ENCODE assay signal across 13 mouse cellular contexts in genomic region chr9:21370876-21371275, GRCm38 (mm10). TPM values are rescaled to one million over a fixed set of nuclear protein-coding genes. Genes with fewer than 3 reads are reported as not detected.
DNase-seq lines count a peak whose midpoint lies in the region; ATAC-seq and TF ChIP-seq lines count a peak whose summit lies in the region.
"Had no signal": no experiment of that assay in that cellular context is flagged by ENCODE, and none has a peak within 500 bp of the region (broad histone marks: within the 10 kb centered on the region; RNA-seq: fewer than 3 reads in every experiment).

No protein-coding gene starts in this region.

- in situ Hi-C loops in ES-E14 (cut with MboI; ENCODE audit: low sequenced_read_pairs in 2 of 2, unreplicated experiment in 2 of 2), result no loop called here

- H3K36me3 ChIP-seq in E14TG2a.4 (ENCODE audit: insufficient read depth, low read length) (peaks cover 58% of the 10 kb centered on the region), ES-E14 (ENCODE audit: control insufficient read depth, insufficient read depth, low read length, poor library complexity, severe bottlenecking) (peaks cover 11% of the 10 kb centered on the region; the same call in 1 of the 2 replicates)
- peaks cover 9% of the 10 kb centered on the region; the same call in 1 of the 2 replicates for H3K36me3 ChIP-seq in forebrain, embryonic 14.5 days (ENCODE audit: control insufficient read depth, insufficient read depth, low read length)
- peaks cover 20% of the 10 kb centered on the region; the same call in 1 of the 2 replicates for H3K36me3 ChIP-seq in midbrain, embryonic 12.5 days

- H3K27ac ChIP-seq in ES-E14 (ENCODE audit: insufficient read depth, low read depth, low read length, poor library complexity, severe bottlenecking), result no peak overlapping the region
- no peak overlapping the region for H3K27ac ChIP-seq in forebrain, embryonic 14.5 days (ENCODE audit: low read depth, low read length)
- no peak overlapping the region for H3K27ac ChIP-seq in midbrain, embryonic 12.5 days (replicated peaks)
- H3K27ac ChIP-seq: macrophage had no signal

- H3K9me3 ChIP-seq in E14TG2a.4 (ENCODE audit: low read length) (no peaks in the 10 kb centered on the region), ES-E14 (ENCODE audit: control insufficient read depth, insufficient read depth, low read depth, low read length) (no peaks in the 10 kb centered on the region)
- no peaks in the 10 kb centered on the region for H3K9me3 ChIP-seq in forebrain, embryonic 14.5 days (replicated peaks; ENCODE audit: control insufficient read depth, low read length)
- no peaks in the 10 kb centered on the region for H3K9me3 ChIP-seq in midbrain, embryonic 12.5 days

- TF ChIP-seq CTCF in E14TG2a.4 (conservative IDR thresholded peaks at IDR 0.05; ENCODE audit: low read length), result no peak

- WGBS in forebrain, embryonic 14.5 days, result 76% methylated on average over 2 of the region's 2 CpGs
- 95% methylated on average over 2 of the region's 2 CpGs for WGBS in midbrain, embryonic 12.5 days

- H3K4me1 ChIP-seq in E14TG2a.4 (replicated peaks; ENCODE audit: low read depth, low read length), result peaks cover 79% of the 10 kb centered on the region
- H3K4me1 ChIP-seq in ES-E14 (ENCODE audit: control insufficient read depth in 2 of 2, insufficient read depth in 2 of 2, low read length in 2 of 2, poor library complexity in 1 of 2), result peaks cover 7 to 15% of the 10 kb centered on the region in 2 experiments
- H3K4me1 ChIP-seq in forebrain, embryonic 14.5 days (ENCODE audit: control insufficient read depth, insufficient read depth, low read length), result peaks cover 18% of the 10 kb centered on the region; the same call in 1 of the 2 replicates
- H3K4me1 ChIP-seq in midbrain, embryonic 12.5 days, result peaks cover 24% of the 10 kb centered on the region

- H3K4me2 ChIP-seq in forebrain, embryonic 14.5 days (ENCODE audit: low read length), result peak overlapping the region; percentile 26
- H3K4me2 ChIP-seq in midbrain, embryonic 12.5 days (replicated peaks), result peak overlapping the region; percentile 27; the same call in 1 of the 2 replicates

- ATAC-seq in forebrain, embryonic 14.5 days, result no peak
- ATAC-seq in midbrain, embryonic 12.5 days (ENCODE audit: low FRiP score, low read depth), result no peak
- ATAC-seq: intestine, embryonic 16.5 days had no signal

- no peak overlapping the region for H3K9ac ChIP-seq in ES-E14 (ENCODE audit: insufficient read depth, low read depth, low read length, poor library complexity, severe bottlenecking)
- no peak overlapping the region for H3K9ac ChIP-seq in forebrain, embryonic 14.5 days (ENCODE audit: low read length)
- H3K9ac ChIP-seq in midbrain, embryonic 12.5 days (replicated peaks), result no peak overlapping the region

- H3K4me3 ChIP-seq in E14TG2a.4 (replicated peaks; ENCODE audit: low read length) (peak overlapping the region; percentile 96), ES-E14 (ENCODE audit: insufficient read depth in 1 of 2, low read depth in 1 of 2, low read length in 2 of 2, poor library complexity in 1 of 2, severe bottlenecking in 1 of 2) (peak overlapping the region in 1 of 2 experiments; percentile 17; a peak in 3 of 4 replicates)
- no peak overlapping the region for H3K4me3 ChIP-seq in forebrain, embryonic 14.5 days (ENCODE audit: low read depth, low read length)
- H3K4me3 ChIP-seq in midbrain, embryonic 12.5 days, result no peak overlapping the region

- H3K27me3 ChIP-seq in E14TG2a.4 (ENCODE audit: insufficient read depth, low read length), result no peaks in the 10 kb centered on the region
- H3K27me3 ChIP-seq in forebrain, embryonic 14.5 days (replicated peaks; ENCODE audit: control insufficient read depth, insufficient read depth, low read length), result no peaks in the 10 kb centered on the region
- H3K27me3 ChIP-seq in midbrain, embryonic 12.5 days, result no peaks in the 10 kb centered on the region

- no peak for DNase-seq in ES-E14 (ENCODE audit: low read depth, low spot score)
- no peak for DNase-seq in forebrain, embryonic 14.5 days (ENCODE audit: low spot score)
- no peak for DNase-seq in layer of hippocampus, adult 18-20 months (ENCODE audit: low spot score in 2 of 2)
- DNase-seq in thymus, adult 18-20 months, result no peak
- no peak for DNase-seq in adrenal gland, postnatal 4 days (ENCODE audit: low spot score in 2 of 2)
- no peak for DNase-seq in spleen, postnatal 14 days (ENCODE audit: low spot score in 2 of 2)
- DNase-seq: cerebellum, adult 2 months; gastrocnemius, postnatal 14 days; retina, postnatal 1 day had no signal

TF ChIP-seq in ES-E14, 5 proteins besides CTCF, POLR2A, EP300 and RAD21:
- TF ChIP-seq HCFC1 (IDR thresholded peaks at IDR 0.05; ENCODE audit: borderline replicate concordance, insufficient read depth, low read length), result no peak
- TF ChIP-seq ZNF384 (IDR thresholded peaks at IDR 0.05; ENCODE audit: low read depth, low read length), result peak; percentile 77

RNA-seq across cellular contexts. Expression of gene Ilf3, which starts 3.2 kb away (rescaled TPM):
- total RNA-seq in ES-E14 (2012; rRNA removed), result 159 and 200 TPM in 2 replicates
- polyA plus RNA-seq in forebrain, embryonic 14.5 days (2014; fragmentation: Nextera tagmentation; extraction: Ambion mirVana), result 248 and 249 TPM in 2 replicates
- 314 and 322 TPM in 2 replicates for polyA plus RNA-seq in midbrain, embryonic 12.5 days (2016; fragmentation: Nextera tagmentation; extraction: Ambion mirVana)
- 100 to 1,000 TPM in 1 of 2 experiments, 10 to 100 TPM in 1; 99.2 to 101 TPM for total RNA-seq in layer of hippocampus, adult 18-20 months (2021)
- total RNA-seq in adrenal gland, postnatal 4 days (2021), result 100 to 1,000 TPM; 107 to 118 TPM

RNA-seq across cellular contexts. Expression of gene Qtrt1, which starts 40.8 kb away (rescaled TPM):
- total RNA-seq in ES-E14 (2012; rRNA removed), result 62.7 and 100 TPM in 2 replicates
- 51.4 and 53.7 TPM in 2 replicates for polyA plus RNA-seq in forebrain, embryonic 14.5 days (2014; fragmentation: Nextera tagmentation; extraction: Ambion mirVana)
- 45.3 and 50.7 TPM in 2 replicates for polyA plus RNA-seq in midbrain, embryonic 12.5 days (2016; fragmentation: Nextera tagmentation; extraction: Ambion mirVana)
- 10 to 100 TPM; 26.0 to 36.4 TPM for total RNA-seq in layer of hippocampus, adult 18-20 months (2021)
- total RNA-seq in adrenal gland, postnatal 4 days (2021), result 10 to 100 TPM; 34.0 to 35.3 TPM

RNA-seq across cellular contexts. Expression of gene Slc44a2, which starts 50.4 kb away (rescaled TPM):
- 46.0 and 73.1 TPM in 2 replicates for total RNA-seq in ES-E14 (2012; rRNA removed)
- 52.0 and 61.0 TPM in 2 replicates for polyA plus RNA-seq in forebrain, embryonic 14.5 days (2014; fragmentation: Nextera tagmentation; extraction: Ambion mirVana)
- polyA plus RNA-seq in midbrain, embryonic 12.5 days (2016; fragmentation: Nextera tagmentation; extraction: Ambion mirVana), result 71.3 and 74.1 TPM in 2 replicates
- total RNA-seq in layer of hippocampus, adult 18-20 months (2021), result 10 to 100 TPM; 44.7 to 48.0 TPM
- total RNA-seq in adrenal gland, postnatal 4 days (2021), result 10 to 100 TPM; 73.6 to 75.4 TPM

RNA-seq across cellular contexts. Expression of gene Dnm2, which starts 53.8 kb away (rescaled TPM):
- total RNA-seq in ES-E14 (2012; rRNA removed), result 56.3 and 69.6 TPM in 2 replicates
- 54.2 and 65.3 TPM in 2 replicates for polyA plus RNA-seq in forebrain, embryonic 14.5 days (2014; fragmentation: Nextera tagmentation; extraction: Ambion mirVana)
- 76.6 and 76.7 TPM in 2 replicates for polyA plus RNA-seq in midbrain, embryonic 12.5 days (2016; fragmentation: Nextera tagmentation; extraction: Ambion mirVana)
- total RNA-seq in layer of hippocampus, adult 18-20 months (2021), result 10 to 100 TPM; 59.8 to 59.9 TPM
- total RNA-seq in adrenal gland, postnatal 4 days (2021), result 100 to 1,000 TPM; 111 to 116 TPM

RNA-seq across cellular contexts. Expression of gene Ap1m2, which starts 58.7 kb away (rescaled TPM):
- 9.8 and 17.1 TPM in 2 replicates for total RNA-seq in ES-E14 (2012; rRNA removed)
- polyA plus RNA-seq in forebrain, embryonic 14.5 days (2014; fragmentation: Nextera tagmentation; extraction: Ambion mirVana), result 0.91 and 1.4 TPM in 2 replicates
- 0.39 and 0.78 TPM in 2 replicates for polyA plus RNA-seq in midbrain, embryonic 12.5 days (2016; fragmentation: Nextera tagmentation; extraction: Ambion mirVana)
- under 1 TPM; 0.18 to 0.30 TPM for total RNA-seq in layer of hippocampus, adult 18-20 months (2021)
- 1 to 10 TPM in 1 of 2 experiments, not detected in 1; 3.4 TPM for total RNA-seq in adrenal gland, postnatal 4 days (2021)
- total RNA-seq: gastrocnemius, postnatal 14 days had no signal
- polyA plus RNA-seq: macrophage had no signal
